11 mouse cellular contexts compared by ENCODE assay signal in the genomic region with DNA sequence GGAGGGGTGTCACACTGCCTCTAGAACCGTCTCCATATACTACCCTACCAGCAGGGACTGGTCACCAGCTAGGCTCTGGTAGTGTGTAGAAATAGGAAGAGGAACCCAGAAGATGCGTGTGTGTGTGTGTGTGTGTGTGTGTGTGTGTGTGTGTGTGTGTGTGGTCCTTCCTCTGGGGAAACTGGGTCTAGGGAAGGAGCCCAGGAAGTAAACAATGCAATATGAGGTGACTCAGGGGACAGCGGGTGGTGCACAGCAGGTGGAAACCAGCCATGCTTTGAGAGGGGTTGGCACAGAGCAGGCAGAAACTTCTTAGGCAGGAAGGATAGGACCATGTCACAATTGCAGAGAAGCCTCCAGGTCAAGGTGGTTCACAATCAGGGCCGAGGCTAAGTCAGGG. TPM values are rescaled to one million over a fixed set of nuclear protein-coding genes. Genes with fewer than 3 reads are reported as not detected.
DNase-seq lines count a peak whose midpoint lies in the region; ATAC-seq and TF ChIP-seq lines count a peak whose summit lies in the region.
"Had no signal": no experiment of that assay in that cellular context is flagged by ENCODE, and none has a peak within 500 bp of the region (broad histone marks: within the 10 kb centered on the region; RNA-seq: fewer than 3 reads in every experiment).

No protein-coding gene starts in this region.

- 0 out of 2 replicates have a peak, but pooled peaks have one; percentile 19 for TF ChIP-seq EP300 in liver, postnatal 0 days (IDR thresholded peaks at IDR 0.05; ENCODE audit: low read depth)

- 0 out of 2 replicates have a peak overlapping the region, but pooled peaks have one; percentile 22 for H3K4me2 ChIP-seq in liver, postnatal 0 days (ENCODE audit: low read depth, low read length)
- no peak overlapping the region for H3K4me2 ChIP-seq in forebrain, embryonic 12.5 days
- H3K4me2 ChIP-seq: heart, embryonic 15.5 days had no signal

- no peaks in the 10 kb centered on the region for H3K27me3 ChIP-seq in liver, adult 2 months (ENCODE audit: control insufficient read depth, insufficient read depth, low read length)
- no peaks in the 10 kb centered on the region for H3K27me3 ChIP-seq in liver, postnatal 0 days (ENCODE audit: insufficient read depth, low read length)
- no peaks in the 10 kb centered on the region for H3K27me3 ChIP-seq in splenic B cell, adult 2 months (ENCODE audit: control insufficient read depth, insufficient read depth, low read length, poor library complexity, severe bottlenecking)
- H3K27me3 ChIP-seq in forebrain, embryonic 12.5 days = no peaks in the 10 kb centered on the region
- H3K27me3 ChIP-seq: heart, embryonic 15.5 days had no signal

- H3K4me1 ChIP-seq in liver, adult 2 months (ENCODE audit: control insufficient read depth, insufficient read depth, low read length) = peaks cover 5% of the 10 kb centered on the region
- peaks cover 12% of the 10 kb centered on the region for H3K4me1 ChIP-seq in liver, postnatal 0 days (ENCODE audit: insufficient read depth)
- 0 out of 2 replicates have a peak, but pooled peaks cover 4% of the 10 kb centered on the region for H3K4me1 ChIP-seq in forebrain, embryonic 12.5 days

- DNase-seq in liver, adult 2 months (ENCODE audit: extremely low read depth, low read depth, low spot score) = peak; percentile 53
- no peak for DNase-seq in liver
- peak; percentile 74 for DNase-seq in liver, postnatal 0 days
- DNase-seq in splenic B cell, adult 2 months (ENCODE audit: low read depth, low spot score) = peak; percentile 79
- DNase-seq in retina, embryonic 14.5 days (ENCODE audit: low spot score) = no peak
- no peak for DNase-seq in layer of hippocampus, adult 18-20 months (ENCODE audit: low spot score in 2 of 2)
- DNase-seq: cerebellum, postnatal 14 days had no signal

- WGBS in liver, adult 2 months = 43% methylated on average over 4 of the region's 4 CpGs
- WGBS in liver, postnatal 0 days (ENCODE audit: insufficient replicate concordance) = 35% methylated on average over 4 of the region's 4 CpGs
- WGBS in forebrain, embryonic 12.5 days = 68% methylated on average over 4 of the region's 4 CpGs

- H3K79me2 ChIP-seq in liver, adult 2 months (ENCODE audit: control insufficient read depth, insufficient read depth, low read length) = peaks cover 30% of the 10 kb centered on the region; the same call in 1 of the 2 replicates

- no peaks in the 10 kb centered on the region for H3K36me3 ChIP-seq in liver, adult 2 months (ENCODE audit: control insufficient read depth, insufficient read depth, low read length)
- H3K36me3 ChIP-seq in liver, postnatal 0 days (replicated peaks; ENCODE audit: insufficient read depth, low read length) = no peaks in the 10 kb centered on the region
- no peaks in the 10 kb centered on the region for H3K36me3 ChIP-seq in splenic B cell, adult 2 months (ENCODE audit: control insufficient read depth, insufficient read depth, low read length, poor library complexity, severe bottlenecking)
- no peaks in the 10 kb centered on the region for H3K36me3 ChIP-seq in forebrain, embryonic 12.5 days (replicated peaks)
- H3K36me3 ChIP-seq: heart, embryonic 15.5 days had no signal

- no peak for TF ChIP-seq CTCF in liver, adult 2 months (IDR thresholded peaks at IDR 0.05; ENCODE audit: low read depth, low read length)
- TF ChIP-seq CTCF in liver, postnatal 0 days (IDR thresholded peaks at IDR 0.05; ENCODE audit: low read depth) = no peak

- H3K27ac ChIP-seq in liver, adult 2 months (replicated peaks; ENCODE audit: insufficient read depth, low read depth, low read length) = no peak overlapping the region
- peak overlapping the region; percentile 48; the same call in 1 of the 2 replicates for H3K27ac ChIP-seq in liver, postnatal 0 days (ENCODE audit: low read depth)
- no peak overlapping the region for H3K27ac ChIP-seq in forebrain, embryonic 12.5 days
- H3K27ac ChIP-seq: heart, embryonic 15.5 days; liver, embryonic 14.5 days had no signal

- no peak overlapping the region for H3K9ac ChIP-seq in liver, adult 2 months (ENCODE audit: low read depth, low read length)
- H3K9ac ChIP-seq in liver, postnatal 0 days (replicated peaks) = no peak overlapping the region
- no peak overlapping the region for H3K9ac ChIP-seq in forebrain, embryonic 12.5 days
- H3K9ac ChIP-seq: heart, embryonic 15.5 days; liver, embryonic 14.5 days had no signal

- H3K9me3 ChIP-seq in liver, postnatal 0 days (ENCODE audit: low read length) = no peaks in the 10 kb centered on the region
- H3K9me3 ChIP-seq in forebrain, embryonic 12.5 days = no peaks in the 10 kb centered on the region
- H3K9me3 ChIP-seq: heart, embryonic 15.5 days had no signal

- H3K4me3 ChIP-seq in liver, adult 2 months (ENCODE audit: insufficient read depth, low read depth, low read length) = no peak overlapping the region
- H3K4me3 ChIP-seq in liver, postnatal 0 days (ENCODE audit: low read depth, low read length) = no peak overlapping the region
- H3K4me3 ChIP-seq in forebrain, embryonic 12.5 days (replicated peaks) = no peak overlapping the region
- H3K4me3 ChIP-seq: heart, embryonic 15.5 days had no signal

- TF ChIP-seq POLR2A in liver, adult 2 months (IDR thresholded peaks at IDR 0.05; ENCODE audit: extremely low read depth, insufficient read depth, low read length) = no peak

- peak; percentile 75 for ATAC-seq in common myeloid progenitor, adult 5-6 weeks (replicated peaks; ENCODE audit: low read depth, poor library complexity, severe bottlenecking)
- peak; percentile 76 for ATAC-seq in liver, postnatal 0 days
- no peak for ATAC-seq in forebrain, embryonic 12.5 days (ENCODE audit: low FRiP score)

RNA-seq across cellular contexts. Expression of gene Ankrd33b, which starts 30.8 kb away (rescaled TPM):
- total RNA-seq in liver, adult 2 months (2014; rRNA removed) = 13.1 and 14.4 TPM in 2 replicates
- 9.1 and 14.1 TPM in 2 replicates for polyA plus RNA-seq in liver, adult 2 months (2012; rRNA removed)
- 0.23 and 2.2 TPM in 2 replicates for total RNA-seq in common myeloid progenitor, adult 5-6 weeks (2017)
- polyA plus RNA-seq in liver, postnatal 0 days (2015; fragmentation: Nextera tagmentation; extraction: Ambion mirVana) = 1.8 and 1.9 TPM in 2 replicates
- polyA plus RNA-seq in forebrain, embryonic 12.5 days (2016; fragmentation: Nextera tagmentation; extraction: Ambion mirVana) = 0.60 and 0.70 TPM in 2 replicates
- total RNA-seq in layer of hippocampus, adult 18-20 months (2021) = 10 to 100 TPM; 61.6 to 66.7 TPM

Comparison
In these comparisons a context has a peak if more than half of its experiments do, and no peak if none do; other contexts are left out.
1. DNase-seq: peak in liver, adult 2 months (single experiment), liver, postnatal 0 days (single experiment) and splenic B cell, adult 2 months (single experiment); none in liver (single experiment), retina, embryonic 14.5 days (single experiment) and layer of hippocampus, adult 18-20 months (0 of 2).